Mouse (Mus musculus) neural tube, embryonic 13.5 days (tissue): ENCODE results near the gene Ifngr1. TPM values are rescaled to one million over a fixed set of nuclear protein-coding genes. Genes with fewer than 3 reads are reported as not detected.
A peak's percentile ranks its signal among the peaks of the same experiment; 100 is the strongest.

Experiments used
- ATAC-seq: fragments of 200-750 bp; cut with Nextera tagmentation; 2 replicates; pipeline ENCODE4 v1.8.0; 2017; ENCODE audit warnings: low read depth, mild to moderate bottlenecking, moderate TSS enrichment, moderate library complexity
- H3K27ac ChIP-seq: fragments of 300-500 bp; sonication (generic); replicated peaks from 2 replicates; pipeline ENCODE4 v1.5.1; 2015; ENCODE audit warnings: moderate library complexity, mild to moderate bottlenecking, inconsistent platforms
- H3K27me3 ChIP-seq: fragments of 300-500 bp; sonication (generic); 2 replicates; pipeline ENCODE4 v1.6.1; 2015; ENCODE audit warnings: mild to moderate bottlenecking, inconsistent platforms
- H3K36me3 ChIP-seq: fragments of 300-500 bp; sonication (generic); 2 replicates; pipeline ENCODE4 v1.6.1; 2015; ENCODE audit warnings: mild to moderate bottlenecking, inconsistent platforms
- H3K4me1 ChIP-seq: fragments of 300-500 bp; sonication (generic); replicated peaks from 2 replicates; pipeline ENCODE4 v1.6.1; 2015; ENCODE audit warnings: inconsistent platforms
- H3K4me2 ChIP-seq: fragments of 300-500 bp; sonication (generic); 2 replicates; pipeline ENCODE4 v1.6.1; 2015; ENCODE audit warnings: inconsistent platforms, mild to moderate bottlenecking, moderate library complexity
- H3K4me3 ChIP-seq: fragments of 300-500 bp; sonication (generic); 2 replicates; pipeline ENCODE4 v1.5.1; 2015; ENCODE audit warnings: mild to moderate bottlenecking, inconsistent platforms
- H3K9ac ChIP-seq: fragments of 300-500 bp; sonication (generic); 2 replicates; pipeline ENCODE4 v1.6.1; 2015; ENCODE audit warnings: moderate library complexity, mild to moderate bottlenecking, inconsistent platforms
- H3K9me3 ChIP-seq: fragments of 300-500 bp; sonication (generic); 2 replicates; pipeline ENCODE4 v1.6.1; 2016; ENCODE audit warnings: inconsistent platforms
- WGBS: fragments of 180-500 bp; shearing (Covaris S2); methylation state at CpG from one replicate; pipeline ENCODE4 v1.1.7; 2015; 5-methylcytosine and 5-hydroxymethylcytosine counted together
- polyA plus RNA-seq: library from polyadenylated mRNA; unstranded; fragments of >200 nt; fragmentation: Nextera tagmentation; extraction: Ambion mirVana; gene quantifications from 2 replicates; pipeline ENCODE4 v1.2.1, GENCODE M21; 2015

The Ifngr1 gene
- polyA plus RNA-seq = 23.9 and 27.1 TPM in 2 replicates

DNA sequence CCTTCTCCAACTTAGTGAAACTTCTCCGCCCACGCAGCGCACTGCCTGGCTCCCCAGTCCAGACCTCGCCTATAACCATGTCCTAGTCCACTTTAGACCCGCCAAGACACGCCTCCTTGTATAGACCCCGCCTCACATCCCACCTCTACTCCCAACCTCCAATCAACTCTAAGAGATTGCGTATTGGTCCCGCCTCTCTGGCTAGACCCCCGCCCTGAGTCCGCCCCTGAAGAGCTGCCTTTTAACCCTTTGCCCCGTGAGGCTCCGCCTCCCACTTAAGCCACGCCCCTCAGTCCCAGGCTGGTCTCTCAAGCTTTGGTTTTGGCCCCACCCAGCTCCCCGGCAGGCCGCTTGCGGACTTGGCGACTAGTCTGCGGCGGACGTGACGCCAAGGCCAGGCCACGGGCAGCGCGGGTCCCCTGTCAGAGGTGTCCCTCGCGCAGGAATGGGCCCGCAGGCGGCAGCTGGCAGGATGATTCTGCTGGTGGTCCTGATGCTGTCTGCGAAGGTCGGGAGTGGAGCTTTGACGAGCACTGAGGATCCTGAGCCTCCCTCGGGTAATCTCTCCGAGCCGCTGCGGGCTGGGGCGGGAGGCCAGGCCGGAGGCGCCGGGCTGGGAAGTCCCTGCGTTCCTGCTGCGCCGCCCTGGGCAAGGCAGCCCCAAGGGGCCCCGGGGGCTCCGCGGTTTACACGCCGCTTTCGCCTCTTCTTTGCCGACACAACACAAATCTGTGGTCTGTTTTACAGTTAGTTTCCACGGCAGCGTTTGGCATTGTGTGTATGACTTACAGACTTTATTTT lies at the start of gene Ifngr1:
TSS of gene Ifngr1 (plus strand) at position 309 of the 801 bp plus-strand sequence.
- Histone ChIP-seq H3K4me2 (peak within 1 kb of the TSS; percentile 85), H3K27me3 (0 out of 2 replicates have a peak, but pooled peaks cover 5% of the 10 kb centered on the region), H3K9me3 (no peaks in the 10 kb centered on the region), H3K9ac (peak within 1 kb of the TSS; percentile 84), H3K36me3 (no peaks in the 10 kb centered on the region), H3K4me1 (peaks cover 23% of the 10 kb centered on the region), H3K4me3 (peak within 1 kb of the TSS; percentile 75), H3K27ac (peak within 1 kb of the TSS; percentile 78)
- ATAC-seq = peak; percentile 99
- WGBS = under 1% methylated on average over 52 of the region's 52 CpGs

DNA sequence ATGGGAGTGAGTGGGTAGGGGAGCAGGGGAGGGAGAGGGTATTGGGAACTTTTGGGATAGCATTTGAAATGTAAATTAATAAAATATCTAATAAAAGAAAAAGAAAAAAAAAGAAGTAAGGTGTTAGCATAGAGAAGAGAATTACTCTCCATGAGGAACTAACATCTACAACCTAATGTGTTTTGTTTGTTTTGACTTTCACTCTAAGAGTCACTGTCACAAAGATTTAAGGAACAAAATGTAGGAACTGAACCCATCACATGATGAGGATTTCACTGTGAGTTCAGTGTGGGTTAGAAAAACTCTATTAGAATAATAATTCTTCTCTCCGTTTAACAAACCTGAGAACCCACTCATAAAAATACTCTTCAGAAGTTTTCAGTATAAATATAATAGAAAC lies 44.9 kb upstream of the Ifngr1 start:
- H3K27me3 ChIP-seq = no peaks in the 10 kb centered on the region
- no peak for ATAC-seq
- no peak overlapping the region for H3K4me2 ChIP-seq
- H3K27ac ChIP-seq = no peak overlapping the region
- H3K4me1 ChIP-seq = no peaks in the 10 kb centered on the region
- no peaks in the 10 kb centered on the region for H3K9me3 ChIP-seq
- H3K36me3 ChIP-seq = no peaks in the 10 kb centered on the region
- 96% methylated on average over 1 of the region's 1 CpGs for WGBS
- H3K9ac ChIP-seq = no peak overlapping the region
- H3K4me3 ChIP-seq = no peak overlapping the region

DNA sequence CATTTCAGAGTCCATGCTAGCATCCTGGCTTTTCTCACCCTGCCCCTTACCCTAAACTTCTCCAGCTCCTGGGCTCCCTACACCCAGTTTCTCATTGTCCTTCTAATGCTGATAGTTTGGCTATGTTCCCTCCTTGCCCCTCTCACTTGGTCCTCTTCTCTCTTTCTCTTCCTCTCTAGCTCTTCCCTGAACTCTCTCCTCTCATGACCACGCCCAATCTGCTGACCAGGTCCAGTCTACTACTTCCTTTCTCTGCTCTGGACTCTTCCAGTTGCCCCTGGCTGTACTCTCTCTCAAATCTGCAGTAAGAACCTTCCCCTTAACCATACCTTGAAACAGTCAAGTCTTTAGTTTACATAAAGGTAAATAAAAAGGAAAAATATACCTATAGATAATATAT lies 43.7 kb upstream of the Ifngr1 start:
- H3K4me2 ChIP-seq = no peak overlapping the region
- no peak for ATAC-seq
- H3K27me3 ChIP-seq = no peaks in the 10 kb centered on the region
- 79% methylated on average over 1 of the region's 1 CpGs for WGBS
- no peaks in the 10 kb centered on the region for H3K4me1 ChIP-seq
- no peaks in the 10 kb centered on the region for H3K36me3 ChIP-seq
- H3K9ac ChIP-seq = no peak overlapping the region
- no peaks in the 10 kb centered on the region for H3K9me3 ChIP-seq
- no peak overlapping the region for H3K27ac ChIP-seq
- H3K4me3 ChIP-seq = no peak overlapping the region

DNA sequence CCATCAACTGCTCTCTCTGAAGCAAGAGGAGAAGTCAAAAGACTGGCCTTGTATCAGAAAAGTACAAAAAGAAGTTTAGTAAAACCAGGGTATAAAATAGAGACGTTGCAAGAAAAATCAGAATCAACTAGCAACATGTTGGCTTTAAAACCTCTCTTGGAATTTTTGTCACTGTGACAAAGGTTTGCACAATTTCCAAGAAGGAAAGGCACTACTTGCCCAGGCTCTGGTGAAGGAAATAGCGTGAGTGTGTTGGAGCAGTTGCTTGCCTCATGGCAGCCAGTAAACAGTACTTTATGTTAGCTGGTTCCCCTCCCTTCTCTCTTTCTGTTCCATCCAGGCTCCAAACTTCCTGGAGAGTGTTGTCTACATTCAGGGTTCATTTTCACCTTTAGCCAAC lies 43.3 kb upstream of the Ifngr1 start:
- no peak overlapping the region for H3K27ac ChIP-seq
- H3K9me3 ChIP-seq = no peaks in the 10 kb centered on the region
- 85% methylated on average over 2 of the region's 2 CpGs for WGBS
- no peaks in the 10 kb centered on the region for H3K36me3 ChIP-seq
- no peaks in the 10 kb centered on the region for H3K4me1 ChIP-seq
- no peaks in the 10 kb centered on the region for H3K27me3 ChIP-seq
- H3K4me2 ChIP-seq = no peak overlapping the region
- no peak overlapping the region for H3K4me3 ChIP-seq
- ATAC-seq = no peak
- no peak overlapping the region for H3K9ac ChIP-seq

DNA sequence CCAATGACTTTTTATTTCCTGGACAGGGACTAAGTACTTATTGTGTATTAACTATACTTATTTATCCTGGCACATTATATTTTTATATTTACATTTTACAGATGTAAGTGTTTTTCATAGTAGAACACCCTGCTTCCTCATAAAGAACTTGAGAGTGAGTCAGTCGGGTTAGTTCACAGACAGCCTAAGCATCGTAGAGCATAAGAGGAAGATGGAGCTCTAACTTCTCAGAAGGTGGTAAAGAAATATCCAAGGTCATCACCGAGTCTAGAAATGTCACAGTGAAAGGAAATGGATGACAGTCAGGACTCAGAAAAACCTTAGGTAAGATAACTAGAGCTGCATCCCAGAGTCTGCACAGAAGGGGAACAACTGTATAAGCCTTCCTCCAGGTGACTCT lies 40.2 kb upstream of the Ifngr1 start:
- H3K9me3 ChIP-seq = no peaks in the 10 kb centered on the region
- H3K27ac ChIP-seq = no peak overlapping the region
- no peak overlapping the region for H3K4me3 ChIP-seq
- no peaks in the 10 kb centered on the region for H3K4me1 ChIP-seq
- no peak overlapping the region for H3K4me2 ChIP-seq
- H3K9ac ChIP-seq = no peak overlapping the region
- 93% methylated on average over 3 of the region's 3 CpGs for WGBS
- H3K36me3 ChIP-seq = no peaks in the 10 kb centered on the region
- no peak for ATAC-seq
- H3K27me3 ChIP-seq = no peaks in the 10 kb centered on the region

DNA sequence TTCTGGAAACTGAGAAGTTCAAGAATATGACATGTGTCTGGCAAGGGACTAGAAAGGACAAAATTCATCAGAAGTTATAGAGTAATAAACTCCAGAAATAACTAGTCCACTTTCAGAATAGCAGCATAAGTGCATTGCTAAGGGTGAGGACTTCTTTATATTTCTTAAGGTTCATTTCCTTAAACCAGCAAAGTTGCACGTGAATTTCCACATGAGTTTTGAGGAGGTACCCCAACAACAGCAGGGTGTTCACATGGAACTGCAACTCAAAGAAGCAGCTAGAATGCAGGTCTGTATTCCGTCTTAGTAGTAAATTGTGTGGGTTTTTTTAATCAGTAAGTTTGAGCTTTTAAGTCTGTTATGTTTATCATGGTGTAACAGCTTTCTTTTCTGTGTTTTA lies 37.9 kb upstream of the Ifngr1 start:
- no peaks in the 10 kb centered on the region for H3K27me3 ChIP-seq
- H3K9me3 ChIP-seq = no peaks in the 10 kb centered on the region
- H3K4me1 ChIP-seq = no peaks in the 10 kb centered on the region
- H3K4me3 ChIP-seq = no peak overlapping the region
- ATAC-seq = no peak
- no peak overlapping the region for H3K27ac ChIP-seq
- no peak overlapping the region for H3K9ac ChIP-seq
- no peaks in the 10 kb centered on the region for H3K36me3 ChIP-seq
- no peak overlapping the region for H3K4me2 ChIP-seq
- 79% methylated on average over 2 of the region's 2 CpGs for WGBS

DNA sequence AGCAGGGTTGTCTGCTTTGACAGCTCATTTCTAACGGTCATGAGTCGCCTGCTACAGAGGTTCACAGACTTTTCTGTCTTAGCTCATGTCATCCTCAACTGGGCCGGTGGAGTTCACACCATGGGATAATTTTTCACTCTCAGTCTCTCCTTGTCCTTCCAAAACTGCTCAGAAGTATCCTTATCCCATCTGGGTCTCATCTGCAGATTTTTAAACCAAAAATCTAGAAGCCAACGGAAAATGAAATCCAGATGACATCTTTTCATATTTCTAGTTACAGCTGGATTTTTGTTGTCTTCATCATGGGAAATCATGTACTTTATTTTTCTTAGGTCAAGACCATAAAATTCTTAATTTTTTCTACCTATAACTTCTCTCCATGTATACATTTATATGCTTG lies 34.1 kb upstream of the Ifngr1 start:
- Histone ChIP-seq H3K4me3 (no peak overlapping the region), H3K4me1 (no peaks in the 10 kb centered on the region), H3K9me3 (no peaks in the 10 kb centered on the region), H3K27ac (no peak overlapping the region), H3K36me3 (no peaks in the 10 kb centered on the region), H3K27me3 (no peaks in the 10 kb centered on the region), H3K4me2 (no peak overlapping the region), H3K9ac (no peak overlapping the region)
- 82% methylated on average over 4 of the region's 4 CpGs for WGBS
- ATAC-seq = no peak

DNA sequence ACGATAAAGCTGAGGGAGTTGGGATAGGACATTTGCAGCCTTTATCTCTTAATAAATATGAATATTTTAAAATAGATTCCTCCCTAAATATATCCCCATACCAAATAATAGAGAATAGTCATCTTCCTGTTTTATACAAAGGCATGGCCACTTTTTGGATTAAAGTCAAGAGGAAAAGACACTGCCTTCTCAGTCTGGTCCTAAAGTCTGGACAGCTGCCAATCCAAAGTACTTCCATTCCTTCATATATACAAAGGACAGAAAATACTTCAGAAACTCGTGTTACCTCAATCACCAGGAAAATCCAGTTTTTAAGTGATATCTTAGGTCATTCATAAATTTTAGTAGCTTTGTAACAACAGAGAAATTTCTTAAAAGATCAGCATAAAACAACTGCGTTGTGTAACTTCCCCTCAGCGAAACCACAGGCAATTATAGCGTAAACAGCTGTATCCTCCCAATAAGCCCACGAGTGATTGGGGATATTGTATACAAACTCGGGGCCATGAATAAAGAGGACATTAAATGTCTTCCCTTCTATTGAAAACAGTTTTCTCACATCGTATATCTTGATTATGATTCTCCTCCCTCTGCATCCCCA lies 32.1 kb upstream of the Ifngr1 start:
- Histone ChIP-seq H3K9ac (no peak overlapping the region), H3K4me1 (no peaks in the 10 kb centered on the region), H3K27ac (no peak overlapping the region), H3K27me3 (no peaks in the 10 kb centered on the region), H3K9me3 (0 out of 2 replicates have a peak, but pooled peaks cover 5% of the 10 kb centered on the region), H3K36me3 (no peaks in the 10 kb centered on the region), H3K4me2 (no peak overlapping the region), H3K4me3 (no peak overlapping the region)
- 79% methylated on average over 8 of the region's 8 CpGs for WGBS
- ATAC-seq = no peak

DNA sequence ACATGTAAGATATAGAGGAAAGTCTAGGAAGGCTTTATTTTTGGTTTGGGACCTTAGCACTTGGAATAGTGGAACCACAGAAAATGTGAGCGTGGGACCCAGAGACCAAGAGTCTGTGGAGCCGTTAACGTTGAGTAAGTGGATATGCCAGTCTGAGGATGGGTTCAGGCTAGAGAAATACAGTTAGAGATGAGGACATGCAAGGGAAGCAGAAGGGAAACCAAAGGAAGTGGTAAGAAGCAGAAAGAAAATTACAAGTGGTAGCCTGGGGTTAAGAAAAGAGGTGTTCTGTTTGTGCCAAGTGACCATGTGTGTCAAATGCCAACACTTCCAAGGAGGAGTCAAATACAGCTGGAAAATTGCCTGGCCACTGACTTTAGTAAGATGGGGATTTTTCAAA lies 29.2 kb upstream of the Ifngr1 start:
- Histone ChIP-seq H3K4me3 (no peak overlapping the region), H3K4me1 (no peaks in the 10 kb centered on the region), H3K9me3 (0 out of 2 replicates have a peak, but pooled peaks cover 5% of the 10 kb centered on the region), H3K27me3 (no peaks in the 10 kb centered on the region), H3K36me3 (no peaks in the 10 kb centered on the region), H3K27ac (no peak overlapping the region), H3K4me2 (no peak overlapping the region), H3K9ac (no peak overlapping the region)
- ATAC-seq = no peak
- WGBS = 95% methylated on average over 3 of the region's 3 CpGs

DNA sequence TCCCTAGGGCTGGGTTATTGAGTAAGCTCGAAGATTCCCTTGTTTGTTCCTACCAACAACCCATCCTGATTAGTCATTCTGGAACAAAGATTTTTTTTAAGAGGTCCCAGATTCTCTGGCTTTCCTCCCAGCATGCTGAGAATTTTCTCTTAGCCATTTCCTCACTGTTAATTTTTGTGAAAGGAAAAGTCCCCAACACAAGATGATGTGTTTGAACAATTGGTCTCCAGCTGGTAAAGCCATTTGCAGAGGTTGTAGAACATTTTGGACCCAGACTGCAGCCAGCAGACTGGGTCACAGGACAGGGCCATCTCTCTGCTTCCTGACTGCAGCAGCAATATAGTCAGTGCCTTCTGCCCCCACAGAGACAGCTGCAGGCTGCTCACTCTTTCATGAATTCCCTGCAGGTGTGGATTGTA lies 28.3 kb upstream of the Ifngr1 start:
- WGBS = 88% methylated on average over 1 of the region's 1 CpGs
- Histone ChIP-seq H3K9ac (no peak overlapping the region), H3K36me3 (no peaks in the 10 kb centered on the region), H3K4me1 (no peaks in the 10 kb centered on the region), H3K9me3 (0 out of 2 replicates have a peak, but pooled peaks cover 5% of the 10 kb centered on the region), H3K4me2 (no peak overlapping the region), H3K27me3 (no peaks in the 10 kb centered on the region), H3K27ac (no peak overlapping the region), H3K4me3 (no peak overlapping the region)
- no peak for ATAC-seq

DNA sequence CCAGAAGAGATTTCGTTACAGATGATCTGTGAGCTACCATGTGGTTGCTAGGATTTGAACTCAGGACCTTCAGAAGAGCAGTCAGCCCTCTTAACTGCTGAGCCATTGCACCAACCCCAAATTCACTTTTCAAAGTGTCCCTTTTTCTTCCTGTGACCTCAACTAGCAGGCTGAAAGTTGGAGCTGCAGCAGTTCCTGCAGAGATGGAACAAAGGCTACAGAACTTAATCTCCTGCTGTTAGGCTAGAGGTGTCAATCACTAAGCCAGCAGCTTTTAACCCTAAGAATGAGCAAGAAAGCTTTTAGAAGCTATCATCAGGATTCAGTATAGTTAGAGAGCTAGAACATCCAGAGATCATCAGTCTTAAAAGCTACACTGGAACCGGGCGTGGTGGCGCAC lies 24.3 kb upstream of the Ifngr1 start:
- Histone ChIP-seq H3K9me3 (0 out of 2 replicates have a peak, but pooled peaks cover 5% of the 10 kb centered on the region), H3K27ac (no peak overlapping the region), H3K4me1 (no peaks in the 10 kb centered on the region), H3K4me2 (no peak overlapping the region), H3K4me3 (no peak overlapping the region), H3K27me3 (no peaks in the 10 kb centered on the region), H3K36me3 (no peaks in the 10 kb centered on the region), H3K9ac (no peak overlapping the region)
- ATAC-seq = no peak
- WGBS = 92% methylated on average over 4 of the region's 4 CpGs

DNA sequence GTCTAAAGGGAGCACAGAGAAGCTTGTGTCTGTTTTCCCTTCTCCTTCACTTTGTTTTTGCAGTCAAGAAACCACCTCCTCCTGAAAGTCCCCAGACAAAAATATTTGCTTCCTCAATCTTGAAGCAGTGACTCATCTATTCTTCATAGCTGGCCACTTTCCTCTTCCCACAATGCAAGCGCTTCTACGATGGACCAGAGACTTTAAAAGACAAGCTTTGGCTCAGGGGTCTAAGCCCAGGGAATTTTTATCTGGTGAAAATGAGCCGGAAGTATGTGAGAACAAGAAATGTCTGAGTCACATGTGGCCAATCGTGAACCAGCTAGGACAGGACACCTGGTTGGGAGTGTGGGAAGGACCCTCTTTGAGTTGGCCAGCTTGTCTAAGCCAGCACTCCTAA lies 21.5 kb upstream of the Ifngr1 start:
- Histone ChIP-seq H3K36me3 (no peaks in the 10 kb centered on the region), H3K9me3 (no peaks in the 10 kb centered on the region), H3K27me3 (no peaks in the 10 kb centered on the region), H3K9ac (no peak overlapping the region), H3K4me1 (no peaks in the 10 kb centered on the region), H3K27ac (no peak overlapping the region), H3K4me3 (no peak overlapping the region), H3K4me2 (no peak overlapping the region)
- ATAC-seq = no peak
- 91% methylated on average over 4 of the region's 4 CpGs for WGBS
